Mouse (Mus musculus) embryonic facial prominence, embryonic 15.5 days (tissue): ENCODE data around the gene Stk4. TPM values are rescaled to one million over a fixed set of nuclear protein-coding genes. Genes with fewer than 3 reads are reported as not detected.

Source experiments
- ATAC-seq: fragments of 200-750 bp; cut with Nextera tagmentation; 2 replicates; pipeline ENCODE4 v1.8.0; 2017; ENCODE audit warnings: low read depth, moderate TSS enrichment; ENCODE audit not compliant: insufficient number of reproducible peaks, low FRiP score, low TSS enrichment
- H3K27ac ChIP-seq: fragments of 300-500 bp; sonication (generic); replicated peaks from 2 replicates; pipeline ENCODE4 v1.5.1; 2015; ENCODE audit warnings: mild to moderate bottlenecking, inconsistent platforms
- H3K27me3 ChIP-seq: fragments of 300-500 bp; sonication (generic); 2 replicates; pipeline ENCODE4 v1.6.1; 2015; ENCODE audit warnings: inconsistent platforms
- H3K36me3 ChIP-seq: fragments of 300-500 bp; sonication (generic); 2 replicates; pipeline ENCODE4 v1.6.1; 2015; ENCODE audit warnings: mild to moderate bottlenecking, inconsistent platforms
- H3K4me1 ChIP-seq: fragments of 300-500 bp; sonication (generic); 2 replicates; pipeline ENCODE4 v1.6.1; 2015; ENCODE audit warnings: inconsistent platforms
- H3K4me2 ChIP-seq: fragments of 300-500 bp; sonication (generic); replicated peaks from 2 replicates; pipeline ENCODE4 v1.6.1; 2015; ENCODE audit warnings: mild to moderate bottlenecking, inconsistent platforms
- H3K4me3 ChIP-seq: fragments of 300-500 bp; sonication (generic); replicated peaks from 2 replicates; pipeline ENCODE4 v1.5.1; 2015; ENCODE audit warnings: mild to moderate bottlenecking, inconsistent platforms
- H3K9ac ChIP-seq: fragments of 300-500 bp; sonication (generic); 2 replicates; pipeline ENCODE4 v1.6.1; 2015; ENCODE audit warnings: inconsistent platforms
- H3K9me3 ChIP-seq: fragments of 300-500 bp; sonication (generic); replicated peaks from 2 replicates; pipeline ENCODE4 v1.6.1; 2016; ENCODE audit warnings: inconsistent platforms
- WGBS: fragments of 180-500 bp; shearing (Covaris S2); methylation state at CpG from one replicate; pipeline ENCODE4 v1.1.7; 2015; 5-methylcytosine and 5-hydroxymethylcytosine counted together
- polyA plus RNA-seq: library from polyadenylated mRNA; unstranded; fragments of >200 nt; fragmentation: Nextera tagmentation; extraction: Ambion mirVana; gene quantifications from 2 replicates; pipeline ENCODE4 v1.2.1, GENCODE M21; 2015

The Stk4 gene
- polyA plus RNA-seq, 1 experiment from 2014 or later = 18.2 TPM

DNA sequence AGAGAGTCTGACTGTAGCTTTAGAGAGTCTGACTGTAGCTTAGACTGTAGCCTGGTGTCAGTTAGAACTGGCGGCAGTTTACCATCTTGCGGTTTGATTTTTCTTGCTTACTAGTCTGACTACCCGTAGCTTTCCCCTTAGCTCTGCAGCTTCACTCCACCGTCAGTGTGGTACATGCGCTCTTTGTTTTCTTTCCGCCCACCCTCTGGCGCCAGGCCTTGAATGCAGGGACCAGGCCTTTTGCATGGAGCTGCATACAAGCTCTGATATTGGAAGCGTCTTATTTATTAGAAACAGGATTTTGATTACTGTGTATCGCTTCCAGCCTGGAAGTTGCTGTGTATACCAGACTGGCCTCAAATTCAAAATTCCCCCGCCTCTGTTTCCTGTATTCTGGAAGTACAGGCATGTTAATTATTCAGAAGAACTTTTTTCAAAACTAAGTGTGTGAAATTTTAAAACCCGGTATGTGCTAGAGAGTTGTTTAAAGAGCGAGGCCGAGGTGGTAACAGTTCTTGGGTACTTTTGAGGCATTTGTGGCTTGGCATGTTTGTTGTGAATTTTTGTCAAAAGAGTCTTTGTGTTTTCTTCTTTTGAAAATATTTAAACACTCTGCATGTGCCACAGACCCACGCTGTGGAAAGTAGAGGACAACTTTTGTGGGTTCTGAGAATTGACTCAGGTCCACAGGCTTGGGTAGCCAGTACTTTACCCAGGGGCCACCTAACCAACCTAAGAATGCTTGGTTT, 36.3 kb downstream of the Stk4 start:
- Histone ChIP-seq H3K36me3 (peaks cover 8% of the 10 kb centered on the region; the same call in 1 of the 2 replicates), H3K9me3 (no peaks in the 10 kb centered on the region), H3K4me3 (no peak overlapping the region), H3K9ac (no peak overlapping the region), H3K4me1 (peaks cover 27% of the 10 kb centered on the region), H3K27me3 (no peaks in the 10 kb centered on the region), H3K4me2 (no peak overlapping the region), H3K27ac (peak overlapping the region; percentile 49)
- WGBS = 61% methylated on average over 14 of the region's 14 CpGs
- no peak for ATAC-seq

DNA sequence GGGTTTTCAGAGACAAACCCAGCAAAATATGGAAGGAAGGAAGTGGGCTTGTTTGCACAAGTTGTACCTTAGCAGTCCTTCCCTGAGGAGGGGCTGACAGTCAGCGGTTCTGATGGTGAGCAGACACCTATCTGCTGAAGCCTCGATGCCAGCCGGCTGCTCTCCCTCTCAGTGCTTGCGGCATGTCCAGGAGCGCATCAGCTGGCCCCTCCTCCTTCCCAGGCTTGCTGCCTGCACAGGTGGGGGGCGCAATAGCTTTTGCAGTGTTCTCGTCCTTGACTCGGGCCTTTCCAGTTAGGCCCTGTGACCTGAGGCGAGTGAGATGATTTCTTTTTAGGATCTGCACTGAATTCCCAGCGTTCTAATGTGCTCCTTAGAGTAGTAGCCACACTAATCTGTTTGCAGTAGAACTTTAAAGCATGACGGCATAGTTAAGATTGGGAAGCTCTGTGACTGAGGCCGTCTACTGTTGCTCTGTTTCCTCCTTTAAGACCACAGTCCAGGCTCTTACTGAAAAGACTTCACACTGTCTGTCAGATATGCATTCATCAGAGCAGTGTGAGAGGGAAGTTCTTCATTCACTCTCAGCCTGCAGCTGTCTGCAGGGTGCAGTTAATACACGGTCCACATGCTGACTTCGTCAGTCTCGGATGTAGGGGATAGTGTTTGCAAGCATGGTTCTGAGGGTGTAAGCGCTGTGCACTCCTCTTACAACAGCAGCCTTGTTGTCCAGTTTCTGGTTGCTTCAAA, 37.2 kb downstream of the Stk4 start:
- Histone ChIP-seq H3K27ac (peak overlapping the region; percentile 49), H3K9me3 (no peaks in the 10 kb centered on the region), H3K27me3 (no peaks in the 10 kb centered on the region), H3K4me1 (peaks cover 27% of the 10 kb centered on the region), H3K9ac (no peak overlapping the region), H3K36me3 (peaks cover 17% of the 10 kb centered on the region; the same call in 1 of the 2 replicates), H3K4me3 (no peak overlapping the region), H3K4me2 (no peak overlapping the region)
- 65% methylated on average over 16 of the region's 16 CpGs for WGBS
- no peak for ATAC-seq

DNA sequence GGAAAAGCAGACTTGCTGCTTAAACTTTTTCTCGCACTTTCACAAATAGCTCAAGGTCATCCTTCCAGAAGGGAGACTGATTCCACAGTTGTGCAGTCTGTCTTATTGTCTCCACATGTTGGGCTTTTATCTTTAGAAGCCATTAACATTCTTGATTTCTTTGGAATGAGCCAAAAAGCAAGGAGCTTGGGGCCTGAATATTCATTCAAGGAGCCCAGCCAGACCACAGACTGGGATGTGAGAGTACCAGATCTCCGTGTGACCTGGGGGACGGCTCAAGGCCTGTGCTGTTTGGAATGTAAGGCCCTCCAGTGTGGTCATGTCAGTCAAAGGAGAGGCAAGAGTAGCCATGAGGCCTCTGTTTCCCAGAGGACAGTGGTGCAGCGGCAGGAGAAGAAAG, 38.4 kb downstream of the Stk4 start:
- ATAC-seq = peak; percentile 60; the same call in 1 of the 2 replicates
- Histone ChIP-seq H3K4me2 (no peak overlapping the region), H3K4me3 (no peak overlapping the region), H3K27me3 (no peaks in the 10 kb centered on the region), H3K36me3 (peaks cover 19% of the 10 kb centered on the region; the same call in 1 of the 2 replicates), H3K4me1 (peaks cover 27% of the 10 kb centered on the region), H3K9ac (no peak overlapping the region), H3K27ac (peak overlapping the region; percentile 31; the same call in 1 of the 2 replicates), H3K9me3 (no peaks in the 10 kb centered on the region)
- WGBS = 44% methylated on average over 4 of the region's 4 CpGs

DNA sequence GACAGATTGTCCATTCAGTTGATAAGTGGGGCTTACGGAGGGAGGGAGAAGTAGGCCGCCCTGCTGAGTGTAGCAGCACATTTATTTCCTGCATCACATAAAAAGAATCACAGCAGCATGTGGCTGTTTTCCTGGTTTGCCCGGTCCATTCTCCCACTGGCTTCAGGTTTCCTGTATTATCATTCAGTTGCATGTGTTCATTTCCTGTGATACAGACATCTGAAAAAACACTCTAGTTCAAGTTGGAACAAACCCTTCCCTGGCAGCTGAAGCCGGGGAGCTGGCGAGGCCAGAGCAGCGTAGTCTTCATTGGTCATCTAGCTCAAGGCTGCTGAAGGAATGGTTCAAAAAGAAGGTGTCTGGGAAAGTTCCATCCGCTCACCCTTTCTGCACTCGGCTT, 41.4 kb downstream of the Stk4 start:
- Histone ChIP-seq H3K9me3 (no peaks in the 10 kb centered on the region), H3K36me3 (0 out of 2 replicates have a peak, but pooled peaks cover 15% of the 10 kb centered on the region), H3K4me2 (no peak overlapping the region), H3K27ac (no peak overlapping the region), H3K27me3 (no peaks in the 10 kb centered on the region), H3K4me1 (peaks cover 22% of the 10 kb centered on the region), H3K4me3 (no peak overlapping the region), H3K9ac (no peak overlapping the region)
- no peak for ATAC-seq
- 86% methylated on average over 8 of the region's 8 CpGs for WGBS

GRCm38 (mm10) chr2:164114051-164114450, 43.9 kb downstream of the Stk4 start:
- H3K9me3 ChIP-seq = no peaks in the 10 kb centered on the region
- no peak overlapping the region for H3K4me2 ChIP-seq
- WGBS = 92% methylated on average over 6 of the region's 6 CpGs
- H3K36me3 ChIP-seq = peaks cover 19% of the 10 kb centered on the region
- H3K4me3 ChIP-seq = no peak overlapping the region
- H3K27me3 ChIP-seq = no peaks in the 10 kb centered on the region
- H3K4me1 ChIP-seq = peaks cover 6% of the 10 kb centered on the region; the same call in 1 of the 2 replicates
- no peak overlapping the region for H3K27ac ChIP-seq
- no peak overlapping the region for H3K9ac ChIP-seq
- ATAC-seq = no peak

DNA sequence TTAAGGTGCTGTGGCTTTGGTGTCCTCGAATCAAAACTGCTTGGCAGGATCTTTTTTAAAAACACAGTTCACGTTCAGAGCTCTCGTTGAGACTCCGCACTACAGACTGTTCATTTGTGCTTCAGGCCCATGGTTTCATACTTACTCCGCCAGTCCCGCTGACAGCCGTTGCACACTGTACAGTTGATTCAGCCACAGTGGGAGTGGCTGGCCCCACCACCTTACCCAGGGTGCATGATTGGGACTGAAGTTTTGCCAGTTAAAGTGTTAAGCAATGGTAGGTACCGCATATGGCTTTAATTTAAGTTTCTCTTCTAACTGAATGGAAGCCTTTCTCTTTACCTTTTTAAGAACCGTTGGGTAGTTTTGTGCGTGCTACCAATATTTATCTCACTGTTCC, 45.4 kb downstream of the Stk4 start:
- Histone ChIP-seq H3K4me1 (no peaks in the 10 kb centered on the region), H3K27me3 (no peaks in the 10 kb centered on the region), H3K27ac (0 out of 2 replicates have a peak overlapping the region, but pooled peaks have one; percentile 31), H3K36me3 (peaks cover 27% of the 10 kb centered on the region), H3K4me3 (no peak overlapping the region), H3K9ac (no peak overlapping the region), H3K4me2 (no peak overlapping the region), H3K9me3 (no peaks in the 10 kb centered on the region)
- 63% methylated on average over 10 of the region's 10 CpGs for WGBS
- ATAC-seq = no peak

DNA sequence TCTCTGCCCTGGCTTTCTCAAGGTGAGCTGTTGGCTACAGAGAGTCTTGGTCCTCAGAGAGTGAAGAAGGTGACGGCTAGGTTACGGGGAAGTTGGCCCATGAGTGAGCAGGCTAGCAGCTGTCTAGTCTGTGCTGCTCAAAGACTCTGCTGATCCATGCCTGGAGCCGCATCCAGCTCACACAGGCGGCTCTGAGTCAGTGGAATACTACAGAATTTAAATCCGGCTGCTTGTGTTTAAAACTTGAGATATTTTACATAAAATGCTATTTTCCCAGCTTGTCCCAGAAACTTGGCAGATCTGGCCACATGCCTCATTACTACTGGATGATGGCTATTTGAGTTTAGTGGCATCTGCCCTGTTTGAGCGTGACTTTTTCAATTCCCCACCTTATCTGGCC, 49.4 kb downstream of the Stk4 start:
- peaks cover 23% of the 10 kb centered on the region for H3K36me3 ChIP-seq
- H3K27ac ChIP-seq = no peak overlapping the region
- ATAC-seq = no peak
- no peaks in the 10 kb centered on the region for H3K27me3 ChIP-seq
- H3K4me2 ChIP-seq = no peak overlapping the region
- 92% methylated on average over 6 of the region's 6 CpGs for WGBS
- H3K9ac ChIP-seq = no peak overlapping the region
- no peaks in the 10 kb centered on the region for H3K4me1 ChIP-seq
- H3K9me3 ChIP-seq = no peaks in the 10 kb centered on the region
- no peak overlapping the region for H3K4me3 ChIP-seq

DNA sequence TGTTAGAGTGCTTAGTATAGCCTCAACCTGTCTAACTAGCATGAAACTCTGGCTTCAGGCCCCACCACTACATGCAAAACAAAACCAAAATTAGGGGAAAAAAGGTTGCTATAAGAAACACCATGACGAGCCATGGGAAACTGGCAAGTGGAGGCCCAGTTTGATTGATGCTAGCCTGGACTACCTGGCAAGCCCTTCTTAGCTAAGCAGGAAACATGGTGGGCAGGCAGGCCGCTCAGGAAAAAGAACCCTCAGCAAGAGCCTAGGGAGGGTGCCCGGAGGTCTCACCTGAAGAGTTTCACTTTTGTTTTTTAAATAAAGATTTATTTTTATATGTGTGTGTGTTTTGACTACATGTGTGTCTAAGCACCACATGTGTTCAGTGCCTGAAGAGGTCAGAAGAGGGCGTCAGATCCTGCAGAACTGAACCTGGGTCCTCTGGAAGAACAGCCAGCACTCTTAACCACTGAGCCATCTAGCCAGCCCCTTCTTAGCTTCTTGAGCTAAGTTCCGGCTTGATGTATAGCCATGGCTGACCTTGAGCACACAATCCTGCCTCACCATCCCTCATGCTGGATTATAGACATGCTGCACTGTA, 53.1 kb downstream of the Stk4 start:
- Histone ChIP-seq H3K27me3 (no peaks in the 10 kb centered on the region), H3K4me2 (no peak overlapping the region), H3K4me3 (no peak overlapping the region), H3K9ac (no peak overlapping the region), H3K36me3 (peaks cover 23% of the 10 kb centered on the region), H3K9me3 (no peaks in the 10 kb centered on the region), H3K4me1 (peaks cover 6% of the 10 kb centered on the region; the same call in 1 of the 2 replicates), H3K27ac (no peak overlapping the region)
- ATAC-seq = no peak
- 77% methylated on average over 5 of the region's 5 CpGs for WGBS

GRCm38 (mm10) chr2:164126533-164126955, 56.4 kb downstream of the Stk4 start:
- H3K4me3 ChIP-seq = no peak overlapping the region
- H3K36me3 ChIP-seq = peaks cover 5% of the 10 kb centered on the region; the same call in 1 of the 2 replicates
- no peak overlapping the region for H3K27ac ChIP-seq
- 46% methylated on average over 13 of the region's 13 CpGs for WGBS
- no peaks in the 10 kb centered on the region for H3K27me3 ChIP-seq
- H3K9ac ChIP-seq = no peak overlapping the region
- ATAC-seq = 0 out of 2 replicates have a peak, but pooled peaks have one; percentile 57
- peaks cover 9% of the 10 kb centered on the region; the same call in 1 of the 2 replicates for H3K4me1 ChIP-seq
- no peaks in the 10 kb centered on the region for H3K9me3 ChIP-seq
- H3K4me2 ChIP-seq = no peak overlapping the region

DNA sequence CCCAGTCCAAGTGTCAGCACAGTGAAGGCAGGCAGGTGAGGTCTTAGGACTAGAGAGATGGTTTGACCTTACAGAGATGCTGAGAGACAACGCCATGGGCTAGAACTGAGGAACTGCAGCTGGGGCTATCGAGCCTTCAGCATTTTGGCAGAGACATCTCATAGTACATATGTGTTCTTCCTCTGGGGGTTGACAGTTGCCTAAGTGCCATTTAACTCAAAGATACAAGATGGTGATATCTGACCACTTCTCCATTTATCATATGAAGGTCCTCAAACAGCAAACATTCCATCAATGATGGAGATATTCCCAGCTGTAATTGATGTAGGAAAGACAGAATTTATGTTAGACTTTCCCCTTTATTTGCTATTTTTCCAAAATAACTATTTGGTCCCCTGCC, 57.2 kb downstream of the Stk4 start:
- Histone ChIP-seq H3K27me3 (no peaks in the 10 kb centered on the region), H3K4me1 (peaks cover 9% of the 10 kb centered on the region; the same call in 1 of the 2 replicates), H3K4me2 (no peak overlapping the region), H3K9me3 (no peaks in the 10 kb centered on the region), H3K36me3 (no peaks in the 10 kb centered on the region), H3K27ac (no peak overlapping the region), H3K4me3 (no peak overlapping the region), H3K9ac (no peak overlapping the region)
- ATAC-seq = no peak
- 85% methylated on average over 2 of the region's 2 CpGs for WGBS
